Mouse (Mus musculus) monocyte, adult 2 months (primary cell): ENCODE measurements around the gene Ghdc.

Experiments used
- DNase-seq, 2 experiments: peaks; one replicate each; pipeline ENCODE4 v3.0.0; 2022; ENCODE audit warnings: low spot score in 2 of 2, low read depth in 1 of 2

The Ghdc gene

GRCm38 (mm10) chr11:100784286-100784685, 13.5 kb upstream of the Ghdc start:
- no peak for DNase-seq

GRCm38 (mm10) chr11:100782568-100782967, 11.8 kb upstream of the Ghdc start:
- DNase-seq = no peak

- no peak for DNase-seq
These were observed 11.2 kb upstream of the Ghdc start for GRCm38 (mm10) chr11:100781763-100782475.

- DNase-seq = no peak
These were observed 9.5 kb upstream of the Ghdc start for GRCm38 (mm10) chr11:100780247-100780646.

GRCm38 (mm10) chr11:100778069-100778468, 7.3 kb upstream of the Ghdc start:
- no peak for DNase-seq

DNA sequence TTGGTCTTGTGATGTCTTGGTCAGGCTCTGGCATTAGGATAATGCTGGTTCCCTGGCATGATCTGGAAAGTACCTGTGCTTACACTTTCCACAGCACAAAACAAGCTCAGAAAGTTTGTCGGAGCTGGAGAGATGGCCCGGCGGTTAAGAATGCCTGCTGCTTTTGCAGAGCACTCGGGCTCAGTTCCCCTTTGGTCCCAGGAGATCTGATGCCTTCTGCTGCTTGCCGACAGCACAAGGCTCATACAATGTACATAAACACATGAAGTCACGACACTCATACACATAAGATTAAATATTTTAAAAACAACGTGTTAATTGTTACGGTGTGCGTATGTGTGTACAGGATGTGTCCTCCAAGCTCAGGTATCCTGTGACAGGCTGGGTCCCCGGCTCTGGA, 5.2 kb upstream of the Ghdc start:
- DNase-seq = no peak

GRCm38 (mm10) chr11:100774261-100774660, 3.5 kb upstream of the Ghdc start:
- no peak for DNase-seq

DNA sequence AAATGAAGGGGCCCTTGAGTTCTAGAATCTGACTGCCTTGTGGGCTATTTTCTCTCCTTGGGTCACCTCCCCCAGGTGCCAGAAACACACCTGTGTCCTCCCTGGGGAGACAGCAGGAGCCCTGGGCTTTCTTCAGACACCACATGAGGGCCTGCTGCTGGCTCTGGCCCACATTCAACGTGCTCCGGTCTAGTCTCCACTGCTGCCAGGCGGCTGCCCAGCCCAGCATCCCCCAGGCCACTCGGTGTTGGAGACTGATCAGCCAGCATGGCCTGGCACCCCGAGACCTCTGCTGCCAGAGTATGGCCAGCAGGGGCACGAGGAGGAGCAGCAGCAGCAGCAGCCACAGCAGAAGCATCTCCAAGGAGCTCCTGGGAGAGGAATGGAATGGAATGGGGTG, 777 bp downstream of the Ghdc start:
- no peak for DNase-seq

GRCm38 (mm10) chr11:100767871-100768270, 2.9 kb downstream of the Ghdc start:
- no peak for DNase-seq

DNA sequence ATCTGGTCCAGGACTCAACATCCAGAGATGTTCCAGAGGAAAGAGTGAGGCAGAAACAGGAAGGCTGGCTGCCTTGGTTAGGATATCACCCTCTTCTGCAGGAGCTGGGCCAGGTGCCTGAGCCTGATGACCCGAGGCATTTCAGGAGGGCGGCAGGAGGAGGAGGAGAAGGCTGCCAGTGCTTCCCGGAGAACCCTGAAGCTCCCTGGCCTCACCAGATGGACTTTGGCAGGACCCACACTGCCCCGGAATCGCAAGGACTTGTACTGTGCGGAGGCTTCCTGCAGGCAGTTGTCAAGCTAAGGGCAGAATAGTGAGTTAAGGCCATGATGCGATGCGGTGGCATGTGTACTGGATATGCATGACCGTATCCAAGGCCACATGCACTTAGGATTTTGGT, 4.0 kb downstream of the Ghdc start:
- no peak for DNase-seq

DNA sequence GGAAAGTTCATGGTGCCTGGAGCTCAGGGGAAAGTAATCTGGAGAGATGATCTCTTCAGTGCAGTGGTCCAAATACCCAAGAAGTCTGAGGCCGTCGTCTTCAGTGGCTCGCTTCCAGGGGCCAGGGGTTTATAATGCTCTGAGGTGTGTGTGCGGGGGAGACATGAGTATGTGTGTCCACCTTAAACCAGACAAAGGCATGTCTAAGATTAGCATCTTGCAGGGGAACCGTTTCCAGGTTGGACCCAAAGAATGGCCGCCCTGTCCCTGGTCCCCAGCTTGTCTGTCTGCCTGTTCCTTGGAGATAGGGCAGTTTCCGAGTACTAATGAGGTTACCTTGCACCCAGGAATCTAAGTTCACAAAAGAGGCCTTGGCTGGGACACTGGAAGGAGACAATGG, 7.9 kb downstream of the Ghdc start, which contains the start of gene Hcrt:
Hcrt (minus strand) TSS at position 101 of the 400 bp plus-strand sequence.
- DNase-seq = no peak

- peak; percentile 54 to 83 for DNase-seq
These were observed 9.2 kb downstream of the Ghdc start for GRCm38 (mm10) chr11:100761547-100762045.

DNA sequence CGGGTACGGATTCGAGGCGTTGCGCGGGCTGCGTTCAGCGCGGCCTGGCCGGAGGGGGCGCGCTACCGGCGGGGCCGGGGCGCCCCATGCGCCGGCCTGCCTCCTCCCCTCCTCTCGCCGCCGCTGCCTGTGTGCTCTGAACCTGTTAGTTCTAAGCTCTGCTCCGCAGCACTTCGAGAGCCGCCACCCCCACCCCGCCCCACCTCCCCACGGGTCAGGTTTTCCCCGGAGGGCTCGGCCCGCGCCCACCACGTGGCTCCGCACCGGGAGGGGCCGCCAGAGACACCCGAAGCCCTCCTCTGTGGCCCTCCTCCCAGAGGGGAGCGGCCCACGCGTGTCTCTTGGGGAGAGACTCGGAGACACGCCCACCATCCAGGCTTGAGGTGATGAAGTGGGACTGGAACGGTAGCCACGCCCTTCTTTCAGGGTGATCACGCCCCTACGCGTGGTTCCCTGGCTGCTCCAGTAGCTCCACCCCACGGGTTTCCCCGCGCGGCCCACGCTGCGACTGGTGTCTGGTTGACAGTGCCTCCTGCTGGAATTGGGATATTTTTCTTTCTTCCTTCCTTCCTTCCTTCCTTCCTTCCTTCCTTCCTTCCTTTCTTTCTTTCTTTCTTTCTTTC, 11.0 kb downstream of the Ghdc start, which contains the start of gene Kcnh4:
Kcnh4 (minus strand) TSS at position 332 of the 623 bp plus-strand sequence.
- DNase-seq = peak in 1 of 2 experiments; percentile 56

DNA sequence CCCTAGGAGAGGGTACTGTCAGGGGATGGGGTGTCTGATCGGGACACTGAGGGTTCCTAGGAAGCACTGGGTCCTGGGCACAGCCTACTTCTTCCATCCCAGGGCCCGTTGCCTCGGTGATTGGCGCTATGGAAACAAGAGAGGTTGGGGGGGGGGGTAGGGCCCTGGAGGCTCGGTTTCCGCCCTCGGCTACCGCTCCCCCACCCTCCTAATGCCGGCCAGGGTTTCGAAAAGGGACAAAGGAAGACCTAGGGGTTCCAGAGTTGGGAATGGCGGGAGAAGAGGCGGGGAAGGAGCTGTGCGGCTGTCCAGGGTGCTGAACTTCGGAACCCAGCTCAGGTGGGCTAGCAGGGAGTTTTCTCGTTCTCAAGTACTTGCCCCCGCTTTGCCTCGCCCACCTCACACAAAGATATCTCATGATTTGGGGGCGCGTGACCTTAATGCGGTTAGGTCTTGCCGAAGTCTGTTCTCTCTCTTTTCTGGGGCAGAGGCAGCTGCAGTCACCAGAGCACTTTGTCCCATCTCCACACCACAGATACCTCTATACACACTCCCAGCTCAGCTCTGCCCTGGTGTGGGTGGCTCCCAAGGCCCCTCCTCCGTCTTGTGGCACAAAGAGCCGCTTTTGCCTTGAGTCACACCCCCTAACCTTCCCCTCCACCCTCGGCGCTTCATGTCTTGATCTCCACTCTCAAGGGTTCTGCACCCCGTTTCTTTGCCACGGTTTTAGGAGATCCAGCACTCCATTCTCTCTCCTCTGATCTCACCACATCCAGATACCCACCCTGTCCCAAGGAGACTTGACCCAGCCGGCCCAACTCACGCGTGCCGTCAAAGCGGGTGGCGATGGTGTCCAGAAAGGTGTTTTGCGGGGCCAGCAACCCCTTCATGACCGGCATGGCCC, 11.8 kb downstream of the Ghdc start:
- no peak for DNase-seq

DNA sequence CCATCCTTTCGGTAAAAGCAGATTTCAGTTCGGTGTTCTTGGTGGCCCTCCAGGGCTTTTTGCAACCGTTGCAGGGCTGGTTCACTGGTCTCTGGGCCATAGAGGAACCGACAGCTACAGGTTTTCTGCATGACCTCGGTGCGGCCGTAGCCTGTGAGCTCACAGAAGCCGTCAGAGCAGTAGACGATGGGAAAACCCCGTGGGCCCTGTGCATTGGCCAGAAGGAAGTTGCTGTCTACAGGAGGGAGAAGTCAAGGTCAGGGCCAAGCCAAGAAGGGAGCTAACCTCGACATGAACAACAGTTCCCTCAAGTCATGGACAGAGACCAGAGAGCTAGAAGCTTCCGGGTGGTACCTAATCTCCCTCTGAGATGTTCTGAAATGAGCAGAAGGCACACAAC, 13.2 kb downstream of the Ghdc start:
- no peak for DNase-seq

DNA sequence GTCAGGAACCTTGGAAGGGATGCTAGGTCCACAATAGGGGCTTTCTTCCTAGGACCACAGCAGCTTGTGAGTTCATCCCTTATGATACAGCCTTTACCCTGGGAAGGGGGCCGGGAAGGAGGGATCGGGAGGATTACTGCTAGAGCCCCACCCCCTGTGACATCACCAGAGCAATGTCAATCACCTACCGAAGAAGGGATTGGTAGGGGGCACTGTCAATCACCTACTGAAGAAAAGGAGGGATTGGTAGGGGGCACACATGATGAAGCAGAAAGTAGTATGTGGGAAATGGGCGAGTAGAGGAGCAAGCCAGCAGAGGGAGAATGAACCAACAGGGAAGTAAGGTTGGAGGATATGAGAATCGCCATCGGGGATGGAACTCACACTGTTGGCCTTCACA, 14.3 kb downstream of the Ghdc start:
- DNase-seq = no peak

DNA sequence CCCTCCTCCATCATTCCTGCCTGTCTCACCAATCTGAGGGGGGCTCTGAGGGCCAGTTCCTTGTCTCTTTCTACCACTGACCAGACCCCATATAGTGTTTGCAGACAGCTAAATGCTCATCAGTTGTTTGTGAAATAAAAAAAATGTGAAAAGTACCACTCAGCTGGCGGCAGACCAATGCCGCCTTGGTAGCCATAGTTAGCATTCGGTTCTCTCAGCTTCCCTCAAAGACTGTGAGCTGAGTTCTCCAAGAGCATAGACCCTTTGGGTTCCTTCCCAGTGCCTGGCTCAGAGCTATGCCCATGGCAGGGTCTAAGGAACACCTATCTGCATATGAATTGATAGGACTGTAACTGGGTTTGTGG, 16.1 kb downstream of the Ghdc start:
- no peak for DNase-seq

GRCm38 (mm10) chr11:100754021-100754692, 16.6 kb downstream of the Ghdc start:
- DNase-seq = no peak

DNA sequence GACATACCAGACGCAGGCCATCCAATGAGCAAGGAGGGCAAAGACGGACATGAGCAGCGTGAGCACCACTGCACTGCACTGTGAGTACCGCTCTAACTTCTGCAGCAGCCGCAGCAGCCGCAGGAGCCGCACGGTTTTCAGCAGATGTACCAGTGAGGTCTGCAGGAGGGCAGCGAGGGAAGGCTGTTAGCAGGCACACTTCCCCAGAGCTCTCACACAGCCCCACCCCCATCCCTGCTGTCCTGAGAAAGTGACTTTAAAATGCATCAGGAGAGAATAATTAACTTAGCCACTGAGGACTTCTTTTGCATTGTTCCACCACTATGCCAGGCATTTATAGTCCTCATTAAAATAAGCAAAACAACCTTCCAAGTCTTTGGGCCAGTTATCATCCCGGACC, 18.5 kb downstream of the Ghdc start:
- no peak for DNase-seq

GRCm38 (mm10) chr11:100750127-100750526, 20.6 kb downstream of the Ghdc start:
- DNase-seq = no peak

GRCm38 (mm10) chr11:100749469-100749868, 21.3 kb downstream of the Ghdc start:
- DNase-seq = no peak
